Mouse (Mus musculus) spleen, postnatal 36 days (tissue): ENCODE data around the gene Bet1l.
A peak's percentile ranks its signal among the peaks of the same experiment; 100 is the strongest.
"Not testable (repeated sequence)": the region's sequence is repeated elsewhere in the genome, so short reads cannot be mapped to it uniquely, and the experiment has no call there.

Experiments used
- DNase-seq, 2 experiments: peaks; one replicate each; pipeline ENCODE4 v3.0.0; 2022; ENCODE audit warnings: low spot score in 2 of 2, mixed read lengths in 1 of 2

Gene Bet1l

DNA sequence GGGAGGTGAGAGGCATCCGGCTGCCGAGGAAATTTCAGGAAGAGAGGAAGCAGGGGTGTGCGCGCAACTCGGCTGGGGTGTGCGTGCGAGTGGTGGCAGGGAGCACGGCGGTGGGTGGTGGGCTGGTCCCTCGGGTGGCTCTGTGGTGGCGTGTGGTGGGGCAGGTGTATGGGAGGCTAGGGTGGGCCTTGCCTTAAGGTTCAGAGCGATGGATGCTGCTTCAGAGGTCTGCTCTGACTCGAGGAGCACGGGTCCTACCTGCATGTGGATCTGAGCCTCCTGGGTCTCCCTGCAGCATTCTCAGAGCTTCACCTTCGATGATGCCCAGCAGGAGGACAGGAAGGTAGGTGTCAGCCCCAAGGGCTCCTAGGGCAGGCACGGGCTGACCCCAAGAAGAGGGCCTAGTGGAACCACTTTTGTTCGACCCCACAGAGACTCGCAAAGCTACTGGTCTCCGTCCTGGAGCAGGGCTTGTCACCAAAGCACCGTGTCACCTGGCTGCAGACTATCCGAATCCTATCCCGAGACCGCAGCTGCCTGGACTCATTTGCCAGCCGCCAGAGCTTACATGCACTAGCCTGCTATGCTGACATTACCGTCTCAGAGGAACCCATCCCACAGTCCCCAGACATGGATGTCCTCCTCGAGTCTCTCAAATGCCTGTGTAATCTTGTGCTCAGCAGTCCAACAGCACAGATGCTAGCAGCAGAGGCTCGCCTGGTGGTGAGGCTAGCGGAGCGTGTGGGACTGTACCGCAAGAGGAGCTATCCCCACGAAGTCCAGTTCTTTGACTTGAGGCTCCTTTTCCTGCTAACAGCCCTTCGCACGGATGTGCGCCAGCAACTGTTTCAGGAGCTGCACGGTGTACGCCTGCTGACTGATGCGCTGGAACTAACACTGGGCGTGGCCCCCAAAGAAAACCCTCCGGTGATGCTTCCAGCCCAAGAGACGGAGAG lies at the start of gene Bet1l:
TSS of gene Bet1l (minus strand) at position 28 of the 956 bp plus-strand sequence.
- no peak for DNase-seq

DNA sequence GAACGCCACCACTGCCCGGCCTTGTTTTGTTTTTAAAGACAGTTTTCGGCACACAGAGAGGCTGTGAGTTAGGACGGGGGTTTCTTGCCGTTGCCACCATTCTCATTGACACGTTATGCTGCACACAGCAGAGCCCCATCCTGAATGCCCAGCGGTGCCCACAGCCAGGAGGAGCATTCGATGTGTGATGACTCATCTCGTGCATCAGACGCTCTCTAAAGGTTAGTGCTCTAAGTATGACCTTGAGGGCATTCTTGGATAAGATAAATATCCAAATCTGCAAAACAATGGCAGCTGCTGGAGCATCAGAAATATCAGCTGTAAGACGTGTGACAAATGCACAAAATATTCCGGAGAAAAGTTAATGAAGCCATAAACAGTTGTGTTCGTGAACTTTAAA lies 49.8 kb upstream of the Bet1l start:
- DNase-seq, result no peak

DNA sequence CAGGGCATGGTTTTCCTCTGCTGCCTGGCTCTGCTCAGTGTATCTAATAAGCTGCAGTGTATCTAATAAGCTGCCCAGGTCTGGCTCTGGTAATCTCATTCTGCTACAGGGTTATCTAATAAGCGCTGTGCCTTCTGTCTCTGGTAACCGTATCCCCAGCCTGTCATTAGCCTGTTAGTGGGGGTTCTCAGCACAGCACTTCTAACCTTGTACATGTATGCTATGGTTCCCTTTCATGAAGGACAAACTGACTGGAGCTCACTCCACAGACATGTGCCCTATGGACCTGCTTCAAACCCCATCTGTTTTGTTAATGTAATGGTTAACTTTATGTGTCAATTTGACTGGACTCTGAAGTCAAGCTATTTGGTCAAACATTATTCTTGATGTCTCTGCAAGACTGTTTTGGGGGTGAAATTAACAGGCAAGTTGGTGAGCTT lies 48.3 kb upstream of the Bet1l start:
- no peak for DNase-seq

GRCm38 (mm10) chr7:140903212-140903611 lies 45.8 kb upstream of the Bet1l start:
- peak; percentile 49 to 56 for DNase-seq

DNA sequence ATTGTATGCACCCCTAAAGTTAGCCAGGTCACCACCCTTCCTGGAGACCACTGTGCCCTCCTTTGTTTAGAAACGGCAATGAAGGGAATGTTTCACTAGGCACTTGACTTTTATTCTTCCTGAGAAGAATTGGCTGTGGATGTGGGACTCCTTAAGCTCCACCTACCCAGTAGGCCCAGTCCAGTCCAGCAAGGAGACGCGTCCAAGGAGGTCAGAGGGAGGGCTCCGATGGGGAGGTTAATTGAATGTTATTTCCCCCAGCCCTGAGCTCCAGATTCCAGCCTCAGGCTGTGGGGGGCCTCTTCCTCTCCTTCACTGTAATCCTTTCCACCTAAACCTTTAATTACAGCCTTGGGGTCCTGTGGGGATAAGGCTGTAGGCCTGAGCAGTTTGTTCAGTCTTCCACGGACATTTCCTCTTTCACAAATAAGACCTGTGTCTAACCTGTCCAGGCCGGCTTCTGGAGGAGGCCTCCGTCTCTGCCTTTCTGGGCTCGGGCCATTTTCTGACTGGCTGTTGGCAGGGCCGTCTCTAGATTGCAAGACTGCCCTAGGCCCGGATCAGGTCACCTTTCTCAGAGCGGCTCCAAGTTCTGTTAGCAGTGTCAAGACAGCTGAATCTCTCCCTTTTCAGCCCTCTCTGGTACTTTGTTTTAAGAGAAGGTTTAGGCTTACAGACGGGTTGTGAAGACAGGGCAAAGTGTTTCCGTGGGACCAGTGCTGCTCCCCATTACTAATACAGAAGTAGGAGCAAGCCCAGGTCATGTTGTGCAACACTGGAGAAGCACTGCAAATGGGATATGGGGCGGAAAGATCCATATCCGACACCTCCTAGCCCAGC lies 44.9 kb upstream of the Bet1l start:
- DNase-seq, result no peak

GRCm38 (mm10) chr7:140900220-140900619 lies 42.8 kb upstream of the Bet1l start, which contains the start of gene Cox8b:
Gene Cox8b, minus strand, starts transcription at chr7:140900446.
- no peak for DNase-seq

- no peak for DNase-seq
Observed at GRCm38 (mm10) chr7:140899121-140899520, 41.7 kb upstream of the Bet1l start.

GRCm38 (mm10) chr7:140897863-140898262 lies 40.5 kb upstream of the Bet1l start:
- no peak for DNase-seq

GRCm38 (mm10) chr7:140894611-140895010 lies 37.2 kb upstream of the Bet1l start:
- DNase-seq, result no peak

DNA sequence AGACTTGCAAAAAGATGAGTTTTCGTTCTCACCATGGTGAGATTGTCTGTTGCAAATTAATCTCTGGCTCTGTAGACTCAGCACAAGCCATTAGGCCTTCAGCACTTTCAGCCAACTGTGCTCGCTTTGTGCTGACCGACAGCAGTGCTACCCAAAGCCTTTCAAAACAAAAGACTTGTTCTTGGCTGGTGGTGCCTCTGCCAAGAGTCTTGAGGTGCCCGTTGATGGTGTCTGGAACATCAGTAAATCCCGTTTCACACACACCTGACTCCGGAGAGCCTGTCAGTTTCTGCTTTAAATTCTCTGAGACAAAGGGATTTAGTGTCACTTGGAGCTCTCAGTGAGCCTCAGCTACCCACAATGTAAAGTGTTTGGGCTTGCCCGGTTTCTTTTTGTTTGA lies 36.7 kb upstream of the Bet1l start:
- DNase-seq, result no peak

GRCm38 (mm10) chr7:140890636-140891035 lies 33.3 kb upstream of the Bet1l start:
- DNase-seq, result not testable (repeated sequence)

- DNase-seq, result no peak
Observed at GRCm38 (mm10) chr7:140882469-140882803, 25.1 kb upstream of the Bet1l start.

DNA sequence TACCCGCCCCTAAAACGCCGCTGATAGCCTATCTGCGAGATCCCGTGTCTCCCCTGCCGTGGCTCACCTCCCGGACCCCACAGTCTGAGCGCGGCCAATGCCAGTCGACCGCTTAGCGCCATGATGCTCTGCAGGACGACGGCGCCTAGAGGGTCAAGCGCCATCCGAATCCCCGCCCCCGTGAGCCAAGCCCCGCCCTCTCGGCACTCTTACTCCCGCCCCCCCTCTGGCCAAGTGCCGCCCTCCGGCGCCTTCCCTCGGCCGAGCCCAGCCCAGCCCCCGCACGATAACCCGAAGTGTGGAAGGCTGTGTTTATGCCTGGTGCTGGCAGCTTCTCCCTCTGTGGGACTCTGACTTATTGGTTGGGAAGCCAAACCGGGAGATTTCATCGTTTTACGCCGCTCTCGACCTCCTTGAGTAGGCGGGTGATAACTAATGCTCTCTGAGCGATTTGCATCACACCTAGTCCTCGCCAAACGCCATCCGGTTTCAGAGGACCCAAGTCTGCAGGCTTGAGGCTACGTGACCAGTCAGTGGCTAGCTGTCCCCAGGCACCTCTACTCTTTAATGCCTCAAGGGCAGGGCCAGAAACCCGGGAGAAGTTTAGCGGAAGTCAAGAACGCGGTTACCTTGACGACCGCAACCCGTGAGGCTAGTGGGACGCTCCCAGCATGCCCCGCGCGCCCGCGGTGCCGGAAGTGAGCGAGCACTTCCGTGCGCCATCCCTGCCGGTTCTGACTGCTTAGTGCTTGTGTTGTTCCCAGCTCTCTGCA lies 24.5 kb upstream of the Bet1l start, which contains the start of the genes Psmd13 and Sirt3:
TSS of gene Psmd13 (plus strand) at position 273 of the 773 bp plus-strand sequence.
TSS of gene Sirt3 (minus strand) at position 614 of the 773 bp plus-strand sequence.
- DNase-seq, result peak; percentile 92 to 94

DNA sequence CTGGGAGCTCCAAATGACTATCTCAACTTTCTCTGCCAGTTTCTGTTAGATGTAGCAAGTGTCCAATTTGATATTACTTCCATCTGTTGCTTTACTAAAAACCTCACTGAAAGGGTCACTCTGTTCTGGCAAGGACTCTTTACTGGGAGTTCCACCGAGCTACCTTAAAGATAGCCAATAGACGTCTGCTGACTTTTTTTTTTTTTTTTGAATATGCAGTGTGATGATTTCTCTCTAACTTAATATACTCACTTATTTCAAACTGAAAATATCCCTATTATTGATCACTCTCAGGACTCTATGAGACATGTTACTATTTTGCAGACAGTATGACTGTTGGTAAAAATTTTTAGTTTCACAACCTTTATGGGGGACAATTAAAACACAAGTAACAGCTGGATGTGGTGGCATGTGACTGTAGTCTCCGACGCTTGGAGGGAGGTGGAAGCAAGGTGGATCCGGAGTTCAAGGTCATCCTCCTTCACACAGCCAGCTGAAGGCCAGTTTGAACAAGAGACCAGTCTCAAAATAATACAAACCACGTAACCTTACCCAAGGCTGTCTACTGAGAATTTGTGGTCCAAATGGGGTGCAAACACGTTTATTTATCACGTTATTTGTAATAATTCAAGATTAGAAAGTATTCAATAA lies 23.6 kb upstream of the Bet1l start:
- no peak for DNase-seq

GRCm38 (mm10) chr7:140880419-140880818 lies 23.0 kb upstream of the Bet1l start:
- DNase-seq, result no peak

GRCm38 (mm10) chr7:140879355-140879754 lies 22.0 kb upstream of the Bet1l start:
- no peak for DNase-seq

DNA sequence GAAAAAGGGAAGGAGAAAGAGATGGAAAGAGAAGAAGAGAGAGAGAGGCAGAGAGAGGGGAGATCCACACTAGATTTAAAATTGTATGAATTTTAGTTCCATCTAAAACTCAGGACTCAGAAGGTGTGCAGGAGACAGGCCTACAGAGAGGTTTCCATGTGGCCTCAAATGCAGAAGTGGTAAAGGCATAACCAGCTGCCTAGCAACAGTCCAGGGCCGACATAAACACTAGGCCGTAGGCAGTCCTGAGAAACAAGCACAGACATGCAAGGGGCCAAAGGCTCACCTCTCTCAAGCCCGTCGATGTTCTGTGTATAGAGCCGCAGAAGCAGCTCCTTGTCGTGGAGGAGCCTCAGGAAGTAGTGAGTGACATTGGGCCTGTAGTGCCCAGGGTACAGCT lies 20.0 kb upstream of the Bet1l start:
- peak; percentile 19 to 22 for DNase-seq

- no peak for DNase-seq
Observed at GRCm38 (mm10) chr7:140874224-140874623, 16.8 kb upstream of the Bet1l start.

DNA sequence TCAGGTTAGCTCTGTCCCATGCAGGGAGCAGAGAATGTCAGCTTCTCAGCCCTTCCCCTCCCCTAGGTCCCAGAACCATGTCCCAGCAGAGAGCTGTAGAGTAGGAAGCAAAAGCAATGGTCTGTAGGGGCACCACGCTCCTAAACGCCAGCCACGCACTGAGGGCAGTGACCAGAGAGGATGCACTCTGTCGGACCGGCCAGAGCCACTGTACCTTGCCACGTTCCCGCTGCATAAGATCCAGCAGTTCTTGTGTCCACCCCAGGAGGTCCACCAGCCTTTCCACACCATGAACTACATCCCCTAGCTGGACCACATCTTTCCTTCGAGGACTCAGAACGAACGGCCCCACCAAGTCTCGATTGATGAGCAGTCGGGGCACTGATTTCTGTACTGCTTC lies 7.4 kb upstream of the Bet1l start:
- DNase-seq, result no peak

DNA sequence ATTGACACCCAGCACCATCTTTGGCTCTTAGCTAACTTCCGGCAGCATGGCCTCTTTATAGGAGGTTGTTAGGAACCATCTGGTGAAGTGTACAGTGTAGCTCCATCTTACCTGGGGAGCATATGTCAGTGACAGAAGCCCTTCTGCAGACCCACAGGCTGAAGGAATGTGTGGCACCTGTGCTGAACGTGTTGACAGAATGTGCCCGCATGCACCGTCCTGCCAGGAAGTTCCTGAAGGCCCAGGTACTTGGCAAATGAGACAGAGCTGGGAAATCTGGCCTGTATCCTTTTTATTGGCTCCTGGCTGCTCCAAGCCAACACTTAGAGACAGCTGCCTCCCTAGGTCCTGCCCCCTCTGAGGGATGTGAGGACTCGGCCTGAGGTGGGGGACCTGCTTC lies 3.4 kb upstream of the Bet1l start:
- no peak for DNase-seq

- DNase-seq, result no peak
Observed at GRCm38 (mm10) chr7:140859997-140860396, 2.6 kb upstream of the Bet1l start.
